ENCODE assay signal across 14 mouse cellular contexts in genomic region chr7:96136497-96136961, GRCm38 (mm10). TPM values are rescaled to one million over a fixed set of nuclear protein-coding genes. Genes with fewer than 3 reads are reported as not detected.
DNase-seq lines count a peak whose midpoint lies in the region; ATAC-seq and TF ChIP-seq lines count a peak whose summit lies in the region.
"Had no signal": no experiment of that assay in that cellular context is flagged by ENCODE, and none has a peak within 500 bp of the region (broad histone marks: within the 10 kb centered on the region; RNA-seq: fewer than 3 reads in every experiment).

No protein-coding gene starts in this region.

- peak; percentile 28 for DNase-seq in ZHBTc4 (ENCODE audit: low read depth, low spot score)
- DNase-seq in gastrocnemius, adult 2 months, result peak; percentile 78
- DNase-seq in kidney, postnatal 14 days, result peak; percentile 60
- no peak for DNase-seq in thymus, adult 2 months
- DNase-seq: adrenal gland, postnatal 14 days; cerebellum, adult 8-10 months; heart, adult 2 months; lung, adult 18-20 months had no signal

- intact Hi-C loops in gastrocnemius, adult 2 months (cut with DNase I), result no loop called here

- TF ChIP-seq CTCF in intestine, postnatal 0 days (IDR thresholded peaks at IDR 0.05; ENCODE audit: low read depth), result peak; percentile 19
- TF ChIP-seq CTCF in gastrocnemius, adult 2 months (IDR thresholded peaks at IDR 0.05), result no peak
- TF ChIP-seq CTCF in thymus, adult 2 months (IDR thresholded peaks at IDR 0.05; ENCODE audit: borderline replicate concordance, control insufficient read depth, extremely low read depth, insufficient read depth, low read length, poor library complexity), result no peak

- no peaks in the 10 kb centered on the region for H3K27me3 ChIP-seq in intestine, postnatal 0 days (replicated peaks; ENCODE audit: control insufficient read depth, insufficient read depth, low read length)
- H3K27me3 ChIP-seq in intestine, embryonic 15.5 days (replicated peaks), result no peaks in the 10 kb centered on the region
- no peaks in the 10 kb centered on the region for H3K27me3 ChIP-seq in thymus, adult 2 months (ENCODE audit: control insufficient read depth, insufficient read depth, low read length)

- H3K4me2 ChIP-seq in intestine, postnatal 0 days (replicated peaks; ENCODE audit: low read depth), result no peak overlapping the region
- H3K4me2 ChIP-seq in intestine, embryonic 15.5 days (replicated peaks), result no peak overlapping the region

- 79% methylated on average over 6 of the region's 6 CpGs for WGBS in intestine, postnatal 0 days
- WGBS in intestine, embryonic 15.5 days, result 75% methylated on average over 6 of the region's 6 CpGs
- WGBS in thymus, adult 2 months, result 79% methylated on average over 6 of the region's 6 CpGs

- no peaks in the 10 kb centered on the region for H3K9me3 ChIP-seq in intestine, postnatal 0 days (ENCODE audit: control insufficient read depth)
- H3K9me3 ChIP-seq in intestine, embryonic 15.5 days, result no peaks in the 10 kb centered on the region

- no peak for ATAC-seq in intestine, postnatal 0 days
- ATAC-seq in intestine, embryonic 15.5 days, result no peak
- no peak for ATAC-seq in monocyte, adult 5-6 weeks (replicated peaks; ENCODE audit: insufficient number of reproducible peaks, low FRiP score, low TSS enrichment, poor library complexity, severe bottlenecking)
- no peak for ATAC-seq in frontal cortex, adult (ENCODE audit: low TSS enrichment)
- ATAC-seq: intestine, embryonic 16.5 days had no signal

- H3K27ac ChIP-seq in intestine, postnatal 0 days (ENCODE audit: low read depth, low read length), result no peak overlapping the region
- no peak overlapping the region for H3K27ac ChIP-seq in intestine, embryonic 15.5 days
- no peak overlapping the region for H3K27ac ChIP-seq in gastrocnemius, adult 2 months
- no peak overlapping the region for H3K27ac ChIP-seq in thymus, adult 2 months (ENCODE audit: control insufficient read depth, insufficient read depth, low read length)
- H3K27ac ChIP-seq: heart, adult 2 months had no signal

- H3K4me3 ChIP-seq in intestine, postnatal 0 days (ENCODE audit: low read depth, low read length), result no peak overlapping the region
- no peak overlapping the region for H3K4me3 ChIP-seq in intestine, embryonic 15.5 days (replicated peaks)
- H3K4me3 ChIP-seq in gastrocnemius, adult 2 months, result no peak overlapping the region
- no peak overlapping the region for H3K4me3 ChIP-seq in thymus, adult 2 months (ENCODE audit: control insufficient read depth, insufficient read depth, low read length)
- H3K4me3 ChIP-seq: heart, adult 2 months had no signal

- H3K36me3 ChIP-seq in intestine, postnatal 0 days (ENCODE audit: control insufficient read depth, insufficient read depth), result no peaks in the 10 kb centered on the region
- H3K36me3 ChIP-seq in intestine, embryonic 15.5 days, result no peaks in the 10 kb centered on the region
- no peaks in the 10 kb centered on the region for H3K36me3 ChIP-seq in thymus, adult 2 months (ENCODE audit: control insufficient read depth, insufficient read depth, low read length)
- H3K36me3 ChIP-seq: G1E had no signal

- no peak for TF ChIP-seq POLR2A in thymus, adult 2 months (IDR thresholded peaks at IDR 0.05; ENCODE audit: control insufficient read depth, extremely low read depth, insufficient read depth, low read length, poor library complexity)

- no peaks in the 10 kb centered on the region for H3K4me1 ChIP-seq in intestine, postnatal 0 days (replicated peaks; ENCODE audit: control insufficient read depth, insufficient read depth, low read length)
- no peaks in the 10 kb centered on the region for H3K4me1 ChIP-seq in intestine, embryonic 15.5 days (replicated peaks)
- no peaks in the 10 kb centered on the region for H3K4me1 ChIP-seq in thymus, adult 2 months (replicated peaks; ENCODE audit: control insufficient read depth, insufficient read depth, low read length)

- H3K9ac ChIP-seq in intestine, postnatal 0 days (ENCODE audit: low read depth, low read length), result no peak overlapping the region
- no peak overlapping the region for H3K9ac ChIP-seq in intestine, embryonic 15.5 days

RNA-seq across cellular contexts. Expression of gene Tenm4, which starts 34.5 kb away (rescaled TPM):
- 4.6 and 4.9 TPM in 2 replicates for polyA plus RNA-seq in intestine, postnatal 0 days (2015; fragmentation: Nextera tagmentation; extraction: Ambion mirVana)
- polyA plus RNA-seq in intestine, embryonic 15.5 days (2015; fragmentation: Nextera tagmentation; extraction: Ambion mirVana), result 22.0 and 25.9 TPM in 2 replicates
- total RNA-seq in gastrocnemius, adult 2 months (2021), result under 1 TPM; 0.13 to 0.73 TPM
- 0.38 TPM in 1 of 3 replicates, not detected in the others for total RNA-seq in monocyte, adult 5-6 weeks (2017)
- 2.7 and 2.9 TPM in 2 replicates for polyA plus RNA-seq in thymus, adult 2 months (2012; rRNA removed)
